Mouse (Mus musculus) hindbrain, embryonic 14.5 days (tissue): ENCODE measurements around the gene Tbc1d24. TPM values are rescaled to one million over a fixed set of nuclear protein-coding genes. Genes with fewer than 3 reads are reported as not detected.

Experiments used
- ATAC-seq: fragments of 200-750 bp; cut with Nextera tagmentation; 2 replicates; pipeline ENCODE4 v1.8.0; 2017; ENCODE audit warnings: moderate number of reproducible peaks, mild to moderate bottlenecking, moderate TSS enrichment, moderate library complexity; ENCODE audit not compliant: low FRiP score
- DNase-seq: peaks from one replicate; pipeline ENCODE4 v3.0.0-alpha.2; 2015; ENCODE audit warnings: low spot score
- H3K27ac ChIP-seq: fragments of 300-500 bp; sonication (generic); 2 replicates; pipeline ENCODE4 v1.5.1; 2014; ENCODE audit warnings: mild to moderate bottlenecking, moderate library complexity
- H3K27me3 ChIP-seq: fragments of 300-500 bp; sonication (generic); 2 replicates; pipeline ENCODE4 v1.6.1; 2014; ENCODE audit warnings: mild to moderate bottlenecking, low read length, mixed read lengths; ENCODE audit not compliant: control insufficient read depth, insufficient read depth
- H3K36me3 ChIP-seq: fragments of 300-500 bp; sonication (generic); replicated peaks from 2 replicates; pipeline ENCODE4 v1.6.1; 2014; ENCODE audit not compliant: control insufficient read depth, insufficient read depth
- H3K4me1 ChIP-seq: fragments of 300-500 bp; sonication (generic); replicated peaks from 2 replicates; pipeline ENCODE4 v1.6.1; 2014; ENCODE audit warnings: antibody characterized with exemption, low read length, mixed read lengths; ENCODE audit not compliant: control insufficient read depth, insufficient read depth
- H3K4me2 ChIP-seq: fragments of 300-500 bp; sonication (generic); replicated peaks from 2 replicates; pipeline ENCODE4 v1.6.1; 2014; ENCODE audit warnings: mild to moderate bottlenecking, moderate library complexity
- H3K4me3 ChIP-seq: fragments of 300-500 bp; sonication (generic); replicated peaks from 2 replicates; pipeline ENCODE4 v1.5.1; 2014; ENCODE audit warnings: mild to moderate bottlenecking, low read length
- H3K9ac ChIP-seq: fragments of 300-500 bp; sonication (generic); 2 replicates; pipeline ENCODE4 v1.6.1; 2014
- H3K9me3 ChIP-seq: fragments of 300-500 bp; sonication (generic); 2 replicates; pipeline ENCODE4 v1.6.1; 2016; ENCODE audit warnings: low read length; ENCODE audit not compliant: control insufficient read depth
- WGBS: fragments of 180-500 bp; shearing (Covaris S2); extraction: QIAGEN DNeasy Blood & Tissue Kit; methylation state at CpG from one replicate; pipeline ENCODE4 v1.1.7; 2014; 5-methylcytosine and 5-hydroxymethylcytosine counted together
- polyA plus RNA-seq: library from polyadenylated mRNA; unstranded; fragments of >200 nt; fragmentation: Nextera tagmentation; extraction: Ambion mirVana; gene quantifications from 2 replicates; pipeline ENCODE4 v1.2.1, GENCODE M21; 2014

Tbc1d24 gene
- 27.1 and 27.6 TPM in 2 replicates for polyA plus RNA-seq

DNA sequence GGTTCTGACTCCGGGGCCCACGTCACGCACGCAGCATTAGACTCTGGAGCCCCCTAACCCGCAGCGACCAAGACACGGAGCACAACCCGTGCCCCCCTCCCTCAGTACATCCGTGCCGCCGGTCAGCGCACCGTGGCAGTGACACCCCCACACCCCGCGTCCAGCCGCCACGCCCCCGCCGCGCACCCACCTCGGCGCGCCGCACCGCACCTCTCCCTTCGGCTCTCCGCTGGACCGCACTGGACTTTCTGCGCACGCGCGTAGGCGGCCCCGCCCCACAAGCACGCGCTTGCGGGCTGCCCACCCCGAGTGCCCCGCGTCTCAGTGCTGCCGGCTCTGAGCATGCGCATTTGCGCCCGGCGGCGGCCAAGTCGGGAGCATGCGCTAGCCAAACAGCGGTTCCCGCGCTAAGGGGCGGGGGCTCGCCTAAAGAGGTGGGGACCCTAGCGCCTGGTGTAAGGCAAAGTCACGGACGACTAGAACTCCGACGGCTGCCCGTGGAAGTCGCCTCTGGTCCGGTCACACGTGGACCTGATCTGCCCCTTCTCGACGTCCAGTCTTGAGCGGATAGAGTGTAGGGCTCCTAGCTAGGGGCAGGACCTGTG, at the start of gene Tbc1d24:
Gene Tbc1d24, minus strand, starts transcription at position 279 of the 605 bp plus-strand sequence.
- peak within 1 kb of the TSS; percentile 80 for H3K27ac ChIP-seq
- peaks cover 75% of the 10 kb centered on the region for H3K4me1 ChIP-seq
- peak within 1 kb of the TSS; percentile 95 for H3K4me2 ChIP-seq
- 0 out of 2 replicates have a peak, but pooled peaks cover 4% of the 10 kb centered on the region for H3K27me3 ChIP-seq
- H3K36me3 ChIP-seq = no peaks in the 10 kb centered on the region
- under 1% methylated on average over 59 of the region's 65 CpGs for WGBS
- peak within 1 kb of the TSS; percentile 87 for H3K9ac ChIP-seq
- ATAC-seq = peak; percentile 81
- H3K9me3 ChIP-seq = no peaks in the 10 kb centered on the region
- DNase-seq = peak; percentile 97
- peak within 1 kb of the TSS; percentile 77 for H3K4me3 ChIP-seq

DNA sequence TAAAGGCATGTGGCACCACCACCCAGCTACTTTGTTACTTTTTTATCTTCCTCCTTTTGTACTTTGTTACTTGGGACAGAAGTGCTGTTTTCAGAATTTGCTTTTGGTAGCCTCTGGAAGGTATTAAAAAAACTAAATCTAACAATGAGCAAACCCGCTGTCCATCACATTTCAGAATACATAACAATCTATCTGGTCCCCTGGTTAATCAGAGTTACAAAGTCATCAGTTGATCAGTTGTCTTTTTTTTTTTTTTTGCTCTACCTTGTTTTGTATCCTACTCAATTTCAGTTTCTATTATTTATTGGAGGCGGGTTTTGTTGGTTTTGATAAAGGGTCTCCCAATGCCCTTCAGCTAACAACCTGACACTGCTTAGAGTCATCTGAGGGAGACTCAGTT, 47.0 kb upstream of the Tbc1d24 start:
- Histone ChIP-seq H3K4me2 (no peak overlapping the region), H3K4me1 (peaks cover 4% of the 10 kb centered on the region; the same call in 1 of the 2 replicates), H3K27ac (no peak overlapping the region), H3K36me3 (peaks cover 7% of the 10 kb centered on the region), H3K9me3 (no peaks in the 10 kb centered on the region), H3K9ac (0 out of 2 replicates have a peak overlapping the region, but pooled peaks have one; percentile 76), H3K4me3 (0 out of 2 replicates have a peak overlapping the region, but pooled peaks have one; percentile 80), H3K27me3 (no peaks in the 10 kb centered on the region)
- DNase-seq (no peak), ATAC-seq (no peak)
- WGBS = 100% methylated on average over 2 of the region's 2 CpGs

DNA sequence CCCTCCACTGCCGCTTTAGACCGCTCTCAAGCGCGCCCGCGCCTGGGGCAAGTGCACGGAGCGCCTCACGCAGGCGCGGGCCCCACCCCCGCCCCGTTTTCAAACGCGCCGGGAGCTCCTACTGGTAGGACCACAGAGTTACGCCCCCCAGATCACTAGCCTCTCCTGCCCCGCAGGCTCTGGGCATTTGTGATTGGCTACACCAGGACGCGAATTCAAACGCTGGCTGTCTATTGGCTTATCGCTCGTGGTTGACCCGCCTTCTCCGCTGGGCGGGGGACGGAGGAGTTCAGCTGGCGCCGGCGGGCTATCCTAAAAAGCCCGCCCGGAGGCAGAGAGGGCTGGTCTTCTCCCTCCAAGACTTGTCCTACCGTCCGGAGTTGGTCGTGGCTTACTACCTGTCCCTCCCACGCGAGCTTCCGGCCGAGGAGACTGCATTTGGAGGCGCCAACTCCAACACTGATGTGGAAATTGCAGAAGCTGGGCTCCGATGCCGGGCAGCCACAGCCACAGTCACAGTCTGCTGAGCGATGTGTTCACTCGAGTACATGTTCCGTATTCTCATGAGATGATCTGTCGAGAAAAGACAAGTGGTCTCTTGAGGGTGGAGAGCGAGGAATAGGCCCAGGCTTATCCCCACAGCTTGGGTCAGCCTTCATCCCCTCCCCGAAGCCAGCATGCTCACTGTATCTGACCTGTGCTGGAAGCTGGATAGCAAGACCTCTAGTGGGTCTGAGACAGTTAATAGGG, 46.1 kb upstream of the Tbc1d24 start, which contains the start of gene Ccnf:
Gene Ccnf, minus strand, starts transcription at position 165 of the 750 bp plus-strand sequence.
- H3K27ac ChIP-seq = peak within 1 kb of the TSS; percentile 55
- peaks cover 7% of the 10 kb centered on the region for H3K36me3 ChIP-seq
- H3K27me3 ChIP-seq = no peaks in the 10 kb centered on the region
- H3K9ac ChIP-seq = peak within 1 kb of the TSS; percentile 76
- H3K4me2 ChIP-seq = peak within 1 kb of the TSS; percentile 77
- H3K9me3 ChIP-seq = no peaks in the 10 kb centered on the region
- ATAC-seq (peak; percentile 100), DNase-seq (peak; percentile 95)
- H3K4me1 ChIP-seq = peaks cover 4% of the 10 kb centered on the region; the same call in 1 of the 2 replicates
- peak within 1 kb of the TSS; percentile 80 for H3K4me3 ChIP-seq
- under 1% methylated on average over 48 of the region's 48 CpGs for WGBS

DNA sequence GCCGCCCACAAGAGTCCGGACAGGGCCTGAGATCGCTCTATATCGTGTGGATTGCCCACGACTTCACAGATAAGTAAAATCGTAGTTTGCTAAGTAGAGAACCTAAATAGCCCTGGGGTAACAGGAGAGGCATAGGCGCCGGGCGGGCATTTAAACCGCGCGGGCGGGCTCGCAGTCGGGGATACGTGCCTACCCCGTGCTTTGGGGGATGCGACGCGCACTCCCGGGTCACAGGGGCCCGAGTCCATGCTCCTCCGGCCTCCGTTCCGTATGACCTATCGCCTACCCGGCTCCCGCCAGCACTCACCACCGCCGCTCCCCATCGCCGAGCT, 45.6 kb upstream of the Tbc1d24 start:
- Histone ChIP-seq H3K27me3 (no peaks in the 10 kb centered on the region), H3K36me3 (peaks cover 7% of the 10 kb centered on the region), H3K9me3 (no peaks in the 10 kb centered on the region), H3K4me2 (peak overlapping the region; percentile 77), H3K4me3 (peak overlapping the region; percentile 80), H3K4me1 (peaks cover 4% of the 10 kb centered on the region; the same call in 1 of the 2 replicates), H3K9ac (peak overlapping the region; percentile 76), H3K27ac (peak overlapping the region; percentile 55)
- ATAC-seq = no peak
- under 1% methylated on average over 32 of the region's 32 CpGs for WGBS
- DNase-seq = no peak

DNA sequence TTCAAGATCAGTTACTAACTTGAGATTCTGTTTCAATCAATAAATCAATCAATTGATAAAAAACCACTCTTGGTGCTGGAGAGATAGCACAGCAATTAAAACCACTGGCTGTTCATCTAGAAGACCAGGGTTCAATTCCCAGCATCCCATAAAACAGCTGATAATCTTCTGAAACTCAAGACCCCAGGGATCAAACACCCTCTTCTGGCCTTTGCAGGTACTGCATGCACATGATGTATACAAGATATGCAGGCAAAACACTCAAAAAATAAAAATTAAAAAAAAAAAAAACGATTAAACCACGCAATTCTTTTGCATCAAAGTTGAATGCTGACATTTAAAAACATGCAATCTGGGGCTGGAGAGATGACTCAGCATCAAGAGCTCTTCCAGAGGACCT, 43.3 kb upstream of the Tbc1d24 start:
- H3K4me1 ChIP-seq = peaks cover 4% of the 10 kb centered on the region; the same call in 1 of the 2 replicates
- H3K36me3 ChIP-seq = peaks cover 22% of the 10 kb centered on the region
- DNase-seq (no peak), ATAC-seq (no peak)
- H3K27me3 ChIP-seq = no peaks in the 10 kb centered on the region
- 98% methylated on average over 2 of the region's 2 CpGs for WGBS
- H3K4me3 ChIP-seq = no peak overlapping the region
- no peak overlapping the region for H3K27ac ChIP-seq
- H3K9me3 ChIP-seq = no peaks in the 10 kb centered on the region
- H3K9ac ChIP-seq = no peak overlapping the region
- H3K4me2 ChIP-seq = no peak overlapping the region

DNA sequence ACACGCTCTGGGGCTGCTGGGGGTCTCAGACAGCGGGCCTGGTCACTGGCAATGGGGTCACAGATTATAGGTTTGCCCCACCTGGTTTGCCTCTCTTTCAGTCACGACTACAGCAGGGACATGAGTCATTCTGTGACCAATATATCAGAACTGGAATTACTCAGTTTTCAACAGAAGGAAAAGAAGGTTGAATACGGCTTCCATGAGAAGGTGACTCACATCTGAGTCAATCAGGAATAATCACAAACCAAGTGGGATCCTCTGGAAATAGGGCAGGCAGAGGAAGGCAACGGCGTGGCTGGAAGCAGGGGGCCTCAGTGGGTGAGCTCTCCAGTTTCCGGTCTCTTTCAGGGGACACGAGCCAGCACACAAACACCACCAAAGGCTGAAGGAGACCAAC, 38.7 kb upstream of the Tbc1d24 start:
- 99% methylated on average over 8 of the region's 8 CpGs for WGBS
- Histone ChIP-seq H3K27me3 (no peaks in the 10 kb centered on the region), H3K9me3 (no peaks in the 10 kb centered on the region), H3K36me3 (peaks cover 64% of the 10 kb centered on the region), H3K4me3 (no peak overlapping the region), H3K4me2 (no peak overlapping the region), H3K9ac (no peak overlapping the region), H3K4me1 (no peaks in the 10 kb centered on the region), H3K27ac (no peak overlapping the region)
- DNase-seq (no peak), ATAC-seq (no peak)

DNA sequence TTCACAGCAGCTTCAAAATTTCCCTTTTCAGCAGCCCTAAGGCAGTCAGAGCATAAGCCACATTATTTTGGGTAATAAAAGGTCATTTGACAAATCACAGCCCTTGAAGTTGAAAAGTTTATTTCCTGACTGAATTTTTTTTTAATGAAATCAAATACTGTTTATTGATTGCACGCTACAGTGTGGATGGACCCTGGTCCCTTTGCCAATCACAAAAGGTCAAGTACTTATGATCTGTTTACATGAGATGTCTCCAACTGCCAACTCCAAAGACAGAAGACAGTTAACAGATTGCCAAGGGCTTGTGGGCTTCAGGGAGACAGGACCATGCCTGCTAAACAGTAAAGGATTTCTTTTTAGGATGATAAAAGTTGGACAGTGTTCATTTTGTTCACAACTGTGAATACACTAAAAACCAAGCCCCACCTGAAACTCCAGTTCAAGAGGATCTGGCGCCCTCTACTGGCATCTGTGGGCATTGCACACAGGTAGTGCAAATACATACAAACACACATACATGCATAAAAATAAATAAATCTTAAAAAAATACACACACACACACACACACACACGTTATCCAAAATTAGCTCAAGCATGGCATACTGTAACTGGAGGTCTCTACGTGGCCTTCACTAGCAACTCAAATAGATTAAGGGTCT, 38.1 kb upstream of the Tbc1d24 start:
- ATAC-seq (no peak), DNase-seq (no peak)
- Histone ChIP-seq H3K9me3 (no peaks in the 10 kb centered on the region), H3K27me3 (no peaks in the 10 kb centered on the region), H3K9ac (no peak overlapping the region), H3K4me1 (no peaks in the 10 kb centered on the region), H3K36me3 (peaks cover 70% of the 10 kb centered on the region), H3K27ac (no peak overlapping the region), H3K4me2 (no peak overlapping the region), H3K4me3 (no peak overlapping the region)
- WGBS = 91% methylated on average over 4 of the region's 4 CpGs

DNA sequence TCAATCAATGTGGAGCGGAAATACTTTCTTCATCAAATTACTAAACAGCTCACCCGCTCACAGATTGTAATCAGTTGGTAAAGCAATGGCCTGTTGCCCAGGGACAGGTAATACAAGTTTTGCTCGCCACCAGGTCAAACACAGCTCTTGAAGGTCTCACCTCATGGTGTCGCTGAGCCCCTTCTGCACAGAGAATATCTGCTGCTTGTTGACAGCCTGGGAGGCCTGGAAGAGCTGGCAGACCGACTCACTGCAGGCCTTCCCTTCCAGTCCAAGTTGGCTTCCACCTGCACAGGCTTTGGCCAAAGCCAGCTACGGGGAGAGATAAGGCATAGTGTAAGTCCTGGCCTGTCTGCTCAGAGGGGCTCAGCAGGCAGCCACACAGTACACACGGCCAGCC, 31.6 kb upstream of the Tbc1d24 start:
- no peak for ATAC-seq
- peaks cover 84% of the 10 kb centered on the region for H3K36me3 ChIP-seq
- 96% methylated on average over 7 of the region's 7 CpGs for WGBS

DNA sequence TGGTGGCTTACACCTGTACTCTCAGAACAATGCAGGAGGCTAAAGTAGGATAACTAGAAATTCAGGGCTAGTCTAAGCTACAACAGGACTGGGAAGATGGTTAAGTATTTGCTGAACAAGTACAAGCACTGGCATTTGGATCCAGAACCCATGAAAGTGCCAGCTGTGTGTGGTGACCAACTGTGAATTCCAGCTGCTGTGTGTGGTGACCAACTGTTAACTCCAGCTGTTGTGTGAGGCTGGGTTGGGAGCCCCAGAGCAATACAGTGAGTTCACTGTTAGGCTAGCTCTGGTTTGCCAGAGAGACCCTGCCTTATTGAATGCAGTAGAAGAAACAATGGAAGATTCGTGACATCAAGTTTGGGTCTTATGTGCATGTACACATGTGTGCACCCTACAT, 31.1 kb upstream of the Tbc1d24 start:
- Histone ChIP-seq H3K36me3 (peaks cover 80% of the 10 kb centered on the region), H3K4me1 (no peaks in the 10 kb centered on the region), H3K4me3 (no peak overlapping the region), H3K4me2 (no peak overlapping the region), H3K27me3 (no peaks in the 10 kb centered on the region), H3K9ac (no peak overlapping the region), H3K9me3 (no peaks in the 10 kb centered on the region), H3K27ac (no peak overlapping the region)
- DNase-seq (no peak), ATAC-seq (no peak)
- WGBS = 100% methylated on average over 1 of the region's 1 CpGs

More for the DNA sequence above, 31.6 kb upstream of the Tbc1d24 start:
- Histone ChIP-seq H3K9me3 (no peaks in the 10 kb centered on the region), H3K4me1 (no peaks in the 10 kb centered on the region), H3K27me3 (no peaks in the 10 kb centered on the region), H3K4me2 (no peak overlapping the region), H3K4me3 (no peak overlapping the region), H3K9ac (no peak overlapping the region), H3K27ac (no peak overlapping the region)
- no peak for DNase-seq
